Mouse (Mus musculus): ENCODE results near the gene Dennd1a. TPM values are rescaled to one million over a fixed set of nuclear protein-coding genes. Genes with fewer than 3 reads are reported as not detected.

Dennd1a gene
- total RNA-seq, 2 experiments from 2014 or later = 17.9 to 26.2 TPM

DNA sequence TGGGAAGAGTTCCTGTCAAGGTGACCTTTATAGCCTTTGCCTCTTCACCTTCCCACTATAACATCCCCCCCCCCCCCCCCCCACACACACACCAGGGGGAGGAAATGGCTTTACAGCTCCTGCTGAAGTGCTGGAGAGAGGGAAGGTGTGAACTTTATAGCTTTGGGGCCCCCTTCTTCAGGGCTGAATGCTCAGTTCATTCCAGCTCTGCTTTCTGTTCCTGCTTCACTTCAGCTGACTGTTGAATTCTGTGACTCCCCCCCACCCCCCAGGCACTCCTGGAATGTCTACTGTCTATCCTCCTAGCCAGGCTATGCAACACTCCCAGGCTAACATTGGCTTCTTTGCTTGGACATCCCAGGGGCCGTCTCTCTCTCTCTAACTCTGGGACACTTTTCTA, 491.2 kb downstream of the Dennd1a start:
- no peak for ATAC-seq (replicated peaks; ENCODE audit: low FRiP score, poor library complexity, severe bottlenecking)

GRCm38 (mm10) chr2:37791340-37791739, 495.9 kb downstream of the Dennd1a start:
- ATAC-seq (replicated peaks; ENCODE audit: low FRiP score, poor library complexity, severe bottlenecking) = no peak

- no peak for ATAC-seq (replicated peaks; ENCODE audit: low FRiP score, poor library complexity, severe bottlenecking)
Observed at GRCm38 (mm10) chr2:37790738-37791137, 496.5 kb downstream of the Dennd1a start.

- no peak for ATAC-seq (replicated peaks; ENCODE audit: low FRiP score, poor library complexity, severe bottlenecking)
Observed at GRCm38 (mm10) chr2:37789995-37790394, 497.2 kb downstream of the Dennd1a start.

DNA sequence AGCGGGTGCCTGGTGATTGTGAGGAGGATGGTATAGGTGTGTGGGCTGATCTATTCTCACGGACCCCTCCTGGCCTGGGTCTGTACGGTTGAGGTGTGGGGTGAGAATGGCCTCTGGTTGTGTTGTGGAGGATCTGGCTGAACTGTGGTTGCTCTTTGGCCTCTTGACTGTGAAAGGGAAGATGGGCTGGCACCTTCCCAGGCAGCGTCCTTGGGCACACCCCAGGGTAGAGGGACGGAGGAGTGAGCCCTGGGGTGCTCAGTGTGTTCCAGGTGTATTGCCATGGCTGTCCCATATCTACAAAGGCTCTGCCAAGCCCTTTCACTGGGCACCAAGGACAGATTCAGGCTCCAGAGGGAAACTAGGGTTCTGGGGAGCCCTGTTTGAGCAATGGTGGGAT, 498.2 kb downstream of the Dennd1a start:
- no peak for ATAC-seq (replicated peaks; ENCODE audit: low FRiP score, poor library complexity, severe bottlenecking)

DNA sequence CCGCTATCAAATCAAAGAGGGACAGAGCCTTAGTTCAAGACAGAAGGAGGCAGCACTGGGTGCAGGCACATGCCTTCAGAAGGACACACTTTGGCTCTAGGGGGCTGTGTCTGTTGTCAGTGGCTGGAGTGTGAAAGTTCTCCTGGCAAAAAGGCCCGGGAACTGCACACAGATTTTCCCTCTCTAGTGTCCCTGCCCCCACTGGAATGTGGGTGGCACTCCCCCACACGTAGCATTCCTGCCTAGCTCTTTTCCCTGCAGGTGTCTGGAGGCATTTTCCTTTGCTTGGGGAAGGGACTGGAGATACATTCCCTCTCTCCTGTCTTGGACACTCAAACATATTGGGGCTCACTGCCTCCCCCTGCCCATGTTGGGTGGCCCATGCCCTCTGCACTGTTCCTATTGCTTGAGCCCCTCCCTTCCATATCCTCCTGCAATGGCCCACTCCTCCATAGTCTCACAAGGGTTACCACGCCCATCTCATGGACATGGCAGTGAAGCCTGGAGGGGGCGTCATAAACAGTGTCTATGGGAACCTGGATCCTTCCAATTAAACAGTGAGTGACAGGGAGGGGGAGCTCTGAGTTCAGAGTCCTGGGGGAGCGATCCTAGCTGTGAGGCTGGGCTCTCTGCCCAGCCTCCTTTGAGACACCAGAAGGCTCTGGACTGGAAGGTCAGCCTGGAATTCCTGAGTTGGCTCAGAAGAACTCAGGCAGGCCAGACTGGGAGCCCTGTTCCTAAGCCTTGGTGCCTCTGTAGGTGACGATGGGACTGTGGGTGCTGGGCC, 498.8 kb downstream of the Dennd1a start:
- ATAC-seq (replicated peaks; ENCODE audit: low FRiP score, poor library complexity, severe bottlenecking) = no peak

DNA sequence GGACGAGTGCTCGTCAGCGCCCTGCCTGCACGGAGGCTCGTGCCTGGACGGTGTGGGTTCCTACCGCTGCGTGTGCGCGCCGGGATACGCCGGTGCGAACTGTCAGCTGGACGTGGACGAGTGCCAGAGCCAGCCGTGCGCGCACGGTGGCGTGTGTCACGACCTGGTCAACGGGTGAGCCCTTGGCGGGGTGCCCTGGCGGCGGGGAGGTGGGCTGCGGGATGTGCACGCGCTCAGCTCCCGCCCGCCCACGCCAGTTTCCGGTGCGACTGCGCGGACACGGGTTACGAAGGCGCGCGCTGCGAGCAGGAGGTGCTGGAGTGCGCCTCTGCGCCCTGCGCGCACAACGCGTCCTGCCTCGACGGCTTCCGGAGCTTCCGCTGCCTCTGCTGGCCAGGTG, 500.7 kb downstream of the Dennd1a start:
- ATAC-seq (replicated peaks; ENCODE audit: low FRiP score, poor library complexity, severe bottlenecking) = no peak

DNA sequence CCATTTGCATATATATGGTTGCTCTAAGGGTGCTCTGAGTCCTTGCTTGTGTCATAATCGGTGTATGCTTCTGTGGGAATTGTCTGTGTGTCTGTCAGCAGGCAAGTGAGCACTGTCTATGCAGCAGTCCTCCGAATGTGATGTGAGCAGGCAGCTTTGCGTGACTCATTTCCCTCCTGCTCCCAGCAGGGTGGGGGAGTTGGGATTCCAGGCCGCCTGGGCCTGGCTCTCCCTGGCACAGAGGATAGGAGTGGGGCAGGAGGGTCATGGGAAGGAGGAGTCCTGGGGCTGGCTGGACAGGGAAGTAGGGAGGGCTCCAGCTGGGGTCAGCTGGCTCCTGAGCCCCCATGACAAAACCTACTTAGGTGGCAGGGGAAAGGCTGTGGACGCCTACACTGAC, 502.7 kb downstream of the Dennd1a start:
- ATAC-seq (replicated peaks; ENCODE audit: low FRiP score, poor library complexity, severe bottlenecking) = no peak

DNA sequence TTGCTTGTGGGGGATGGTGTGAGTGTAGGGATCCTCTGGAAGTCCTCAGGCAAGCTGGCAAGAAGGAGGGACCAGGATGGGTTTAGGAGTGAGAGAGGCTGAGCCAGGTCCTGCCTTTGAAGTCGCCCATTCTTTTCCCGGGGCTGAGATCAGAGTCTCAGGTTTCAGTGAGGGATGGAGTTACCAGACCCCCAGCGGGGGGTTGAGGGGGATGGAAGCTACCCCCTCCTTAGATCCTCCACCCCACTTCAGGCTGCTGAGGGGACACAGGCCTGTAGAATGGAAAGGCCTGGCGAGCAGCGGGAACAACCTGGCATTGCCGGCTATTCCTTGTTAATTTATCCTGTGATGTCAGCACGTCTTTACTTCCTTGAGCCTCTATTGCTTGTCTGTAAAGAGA, 505.2 kb downstream of the Dennd1a start:
- ATAC-seq (replicated peaks; ENCODE audit: low FRiP score, poor library complexity, severe bottlenecking) = no peak

DNA sequence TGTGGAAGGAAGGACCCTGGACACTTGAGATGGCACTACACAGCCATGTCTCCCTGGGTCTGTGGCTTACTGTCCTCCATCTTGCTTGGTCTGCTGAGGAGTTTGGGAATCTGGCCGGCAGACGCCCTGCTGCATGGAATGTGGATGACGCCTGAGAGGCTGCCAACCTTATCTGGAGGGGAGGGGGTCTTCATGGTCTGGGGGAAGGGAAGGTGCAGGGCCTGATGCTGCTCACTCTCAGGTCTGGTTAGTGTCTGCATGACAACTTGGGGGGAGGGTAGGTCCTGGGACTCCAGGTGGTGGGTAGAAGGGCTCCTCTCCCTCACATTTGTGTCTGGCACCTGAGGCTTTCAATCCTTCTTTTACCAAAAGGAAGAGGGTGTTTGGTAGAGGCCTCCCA, 505.8 kb downstream of the Dennd1a start:
- no peak for ATAC-seq (replicated peaks; ENCODE audit: low FRiP score, poor library complexity, severe bottlenecking)

DNA sequence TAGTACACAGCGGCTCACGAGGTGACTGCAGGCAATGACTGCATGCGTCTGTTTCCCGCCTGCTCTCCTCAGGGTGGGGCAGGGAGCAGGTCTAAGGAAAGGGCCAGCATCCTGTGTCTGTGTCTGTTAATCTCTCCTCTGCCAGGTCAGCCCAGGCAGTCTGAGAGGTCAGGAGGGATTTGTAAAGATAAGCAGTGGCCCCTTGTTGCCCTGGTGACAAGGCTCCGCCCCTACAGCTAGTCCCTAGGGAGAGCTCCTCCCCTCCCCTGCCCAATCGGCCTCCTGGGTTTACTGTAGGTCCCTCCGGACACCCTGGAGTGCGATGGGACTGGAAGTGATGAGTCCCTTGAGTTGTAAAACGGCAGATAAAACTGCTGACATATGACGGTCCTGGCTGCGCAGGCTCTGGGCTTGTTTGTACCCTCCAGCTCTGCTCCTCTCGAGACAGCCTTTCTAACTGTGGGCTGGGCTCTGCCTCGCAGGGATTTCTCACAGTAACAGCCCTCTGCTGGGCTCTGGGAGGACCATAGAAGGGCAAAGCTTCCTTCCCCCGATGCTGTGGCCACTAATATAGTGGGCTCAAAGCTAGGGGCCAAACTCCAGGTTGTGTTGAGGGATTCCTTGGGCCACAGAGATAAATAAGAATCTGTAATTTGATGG, 506.8 kb downstream of the Dennd1a start:
- ATAC-seq (replicated peaks; ENCODE audit: low FRiP score, poor library complexity, severe bottlenecking) = peak; percentile 66

DNA sequence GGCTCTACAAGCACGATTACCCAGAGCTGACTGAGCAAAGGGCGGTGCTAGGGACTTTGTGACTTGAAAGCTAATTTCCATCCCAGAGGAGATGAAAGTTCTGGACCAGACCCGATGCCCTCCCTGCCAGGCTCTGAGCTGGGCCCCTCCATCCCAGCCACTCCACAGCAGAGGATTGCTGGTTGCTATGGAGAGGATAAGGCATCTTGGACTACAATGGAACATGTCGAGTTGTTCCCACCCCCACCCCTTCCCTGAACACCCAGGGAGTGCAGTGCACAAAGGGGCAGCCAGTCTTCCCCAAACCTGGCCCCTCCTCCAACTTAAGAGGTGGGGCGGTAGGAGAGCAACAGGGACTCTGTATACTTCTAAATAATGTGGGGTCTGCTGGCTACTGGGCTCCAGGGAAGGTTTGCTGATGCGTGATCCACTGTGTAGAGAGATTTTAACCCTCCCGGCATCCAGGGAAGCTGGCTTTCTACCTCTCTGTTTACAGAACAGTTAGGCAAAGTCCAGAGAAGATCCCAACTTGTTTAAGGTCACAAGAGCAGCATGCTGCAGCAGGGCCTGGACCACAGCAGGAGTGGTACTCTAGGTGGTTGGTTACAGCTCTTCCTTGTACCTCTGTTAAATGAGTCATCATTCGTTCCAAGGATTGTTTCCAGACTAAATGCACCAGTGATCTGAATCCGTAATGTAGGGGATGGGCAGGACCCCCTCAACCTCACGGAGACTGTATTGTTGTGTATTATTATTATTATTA, 509.1 kb downstream of the Dennd1a start:
- no peak for ATAC-seq (replicated peaks; ENCODE audit: low FRiP score, poor library complexity, severe bottlenecking)

DNA sequence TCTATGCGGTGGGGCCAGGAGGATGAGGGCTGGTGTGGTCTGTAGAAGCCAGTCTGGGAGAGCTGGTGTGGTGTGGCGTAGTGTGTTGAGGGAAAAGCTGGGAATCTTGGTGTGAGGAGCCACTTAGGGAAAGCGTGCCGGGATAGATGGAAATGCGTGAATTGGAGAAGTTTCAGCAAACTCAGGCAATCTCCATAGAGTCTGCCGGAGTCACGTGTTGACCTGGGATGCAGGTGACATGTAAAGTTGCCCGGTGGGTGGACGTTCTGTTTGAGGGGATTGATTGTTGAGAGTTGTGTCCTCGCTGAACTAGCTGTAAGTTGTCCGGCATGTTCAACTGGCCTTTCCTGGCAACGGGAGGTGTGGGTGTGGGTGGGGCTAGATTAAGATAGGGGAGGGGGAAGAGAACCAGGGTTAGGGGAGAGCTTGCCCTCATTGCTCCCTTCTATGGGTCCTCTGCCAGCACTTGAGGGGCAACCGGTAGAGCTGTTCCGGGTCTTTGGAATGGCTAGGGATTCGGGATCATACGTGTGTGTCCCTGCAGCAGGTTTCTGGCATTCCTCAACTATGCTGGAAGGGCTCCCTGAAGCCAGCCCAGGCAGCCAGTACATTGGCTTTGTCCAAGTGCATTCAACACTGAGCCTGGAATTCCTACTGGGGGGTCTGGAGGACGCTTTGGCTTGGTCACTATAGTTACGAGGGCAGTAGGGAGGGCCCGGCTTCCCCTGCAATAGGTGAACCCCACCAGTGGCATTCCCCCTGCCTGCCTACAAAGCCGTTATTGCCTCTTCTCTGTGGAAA, 510.4 kb downstream of the Dennd1a start:
- ATAC-seq (replicated peaks; ENCODE audit: low FRiP score, poor library complexity, severe bottlenecking) = no peak

GRCm38 (mm10) chr2:37776016-37776415, 511.2 kb downstream of the Dennd1a start, which contains the start of gene Crb2:
Gene Crb2, plus strand, starts transcription at chr2:37776249.
- no peak for ATAC-seq (replicated peaks; ENCODE audit: low FRiP score, poor library complexity, severe bottlenecking)

DNA sequence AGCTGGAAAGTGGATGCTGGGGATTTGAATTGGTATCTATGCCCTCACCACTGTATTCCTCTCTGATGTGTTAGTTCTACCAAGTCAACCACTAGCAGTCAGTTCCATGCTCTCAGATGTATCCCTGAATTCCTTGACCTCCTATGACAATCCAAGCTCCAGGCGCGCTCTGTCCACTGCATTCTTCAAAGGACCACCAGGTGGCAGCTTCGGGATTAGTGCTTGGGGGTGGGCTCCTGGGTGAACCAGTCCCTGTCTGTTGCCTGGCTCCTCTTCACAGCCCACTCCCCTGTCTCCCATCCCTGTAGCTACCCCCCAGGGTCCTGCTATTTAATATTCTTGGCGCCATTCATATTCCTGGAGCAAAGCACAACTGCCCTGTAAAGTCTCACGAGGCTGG, 512.6 kb downstream of the Dennd1a start:
- ATAC-seq (replicated peaks; ENCODE audit: low FRiP score, poor library complexity, severe bottlenecking) = no peak

DNA sequence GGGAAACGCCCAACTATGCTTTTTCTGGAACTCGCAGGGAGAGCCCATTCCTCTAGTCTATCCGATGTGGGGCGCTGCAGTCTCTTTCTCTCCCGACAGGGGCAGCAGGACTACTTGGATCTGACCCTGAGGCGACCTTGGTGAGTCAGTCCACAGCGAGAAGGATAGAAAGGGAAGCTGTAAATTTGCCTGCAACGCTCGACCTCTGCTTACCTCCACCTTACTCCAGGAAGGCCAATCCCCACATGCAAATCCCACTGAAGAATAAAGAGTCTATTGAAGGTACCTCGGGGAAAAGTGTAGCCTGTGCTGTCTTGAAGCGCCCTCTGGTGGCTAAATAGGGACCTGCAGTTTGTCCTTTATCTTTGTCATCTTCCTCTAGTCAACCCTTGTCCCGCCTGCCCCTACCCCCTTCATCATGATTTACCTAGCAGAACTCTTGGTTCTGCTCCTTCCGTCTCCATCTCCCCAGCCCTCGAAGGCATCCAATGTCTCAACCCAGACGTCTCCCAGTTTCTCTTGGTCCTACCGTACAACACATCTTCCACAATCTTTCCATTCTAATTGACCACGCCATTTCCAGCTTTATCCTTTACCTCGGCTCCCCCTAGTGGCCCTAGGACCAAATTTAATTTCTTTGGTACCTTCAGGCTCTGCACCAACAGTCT, 515.4 kb downstream of the Dennd1a start:
- ATAC-seq (replicated peaks; ENCODE audit: low FRiP score, poor library complexity, severe bottlenecking) = peak; percentile 61; the same call in 1 of the 2 replicates

DNA sequence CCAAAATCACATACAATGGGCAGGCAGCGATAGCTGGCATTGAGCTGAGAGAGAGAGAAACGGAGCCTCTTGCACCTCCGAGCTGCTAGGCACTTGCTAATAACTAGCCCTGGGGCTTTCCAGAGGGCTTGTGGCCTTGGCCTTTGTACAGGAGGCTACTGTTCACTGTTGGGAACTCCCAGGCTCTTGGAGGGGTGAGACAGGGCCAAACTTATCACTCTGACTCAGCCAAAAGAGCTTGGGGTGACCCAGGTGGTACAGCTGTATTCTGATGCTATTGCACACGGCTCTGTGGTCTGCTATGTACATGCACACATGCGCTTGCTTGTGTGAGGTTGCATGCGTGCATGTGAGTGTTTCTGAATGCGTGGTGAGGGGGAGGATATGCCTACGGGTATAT, 517.4 kb downstream of the Dennd1a start:
- no peak for ATAC-seq (replicated peaks; ENCODE audit: low FRiP score, poor library complexity, severe bottlenecking)

DNA sequence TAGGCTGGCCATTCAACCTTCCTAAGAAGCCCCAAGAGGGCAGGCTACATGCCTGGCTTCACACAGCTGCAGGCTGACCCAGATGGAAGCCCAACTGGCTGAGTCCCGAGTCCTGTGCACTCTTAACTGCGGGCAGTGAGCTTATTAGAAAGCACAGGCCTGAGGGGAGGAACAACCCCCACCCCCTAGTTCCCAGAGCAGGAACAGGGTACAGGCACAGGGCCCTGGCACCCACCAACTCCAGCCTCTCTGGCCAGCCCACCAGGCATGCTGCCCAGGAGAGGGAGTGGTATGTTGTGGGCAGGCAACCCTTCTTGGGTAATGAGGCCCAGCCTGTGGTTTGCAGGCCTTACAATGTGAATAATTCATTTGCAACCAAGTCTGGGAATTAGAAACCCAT, 518.3 kb downstream of the Dennd1a start:
- ATAC-seq (replicated peaks; ENCODE audit: low FRiP score, poor library complexity, severe bottlenecking) = no peak

GRCm38 (mm10) chr2:37767739-37768138, 519.5 kb downstream of the Dennd1a start:
- no peak for ATAC-seq (replicated peaks; ENCODE audit: low FRiP score, poor library complexity, severe bottlenecking)

Data from erythroblast, adult 5-6 weeks (primary cell).